Mouse (Mus musculus): ENCODE measurements around the gene Kank1. TPM values are rescaled to one million over a fixed set of nuclear protein-coding genes. Genes with fewer than 3 reads are reported as not detected.

Gene Kank1
- polyA plus RNA-seq, 1 experiment, result 6.3 TPM

DNA sequence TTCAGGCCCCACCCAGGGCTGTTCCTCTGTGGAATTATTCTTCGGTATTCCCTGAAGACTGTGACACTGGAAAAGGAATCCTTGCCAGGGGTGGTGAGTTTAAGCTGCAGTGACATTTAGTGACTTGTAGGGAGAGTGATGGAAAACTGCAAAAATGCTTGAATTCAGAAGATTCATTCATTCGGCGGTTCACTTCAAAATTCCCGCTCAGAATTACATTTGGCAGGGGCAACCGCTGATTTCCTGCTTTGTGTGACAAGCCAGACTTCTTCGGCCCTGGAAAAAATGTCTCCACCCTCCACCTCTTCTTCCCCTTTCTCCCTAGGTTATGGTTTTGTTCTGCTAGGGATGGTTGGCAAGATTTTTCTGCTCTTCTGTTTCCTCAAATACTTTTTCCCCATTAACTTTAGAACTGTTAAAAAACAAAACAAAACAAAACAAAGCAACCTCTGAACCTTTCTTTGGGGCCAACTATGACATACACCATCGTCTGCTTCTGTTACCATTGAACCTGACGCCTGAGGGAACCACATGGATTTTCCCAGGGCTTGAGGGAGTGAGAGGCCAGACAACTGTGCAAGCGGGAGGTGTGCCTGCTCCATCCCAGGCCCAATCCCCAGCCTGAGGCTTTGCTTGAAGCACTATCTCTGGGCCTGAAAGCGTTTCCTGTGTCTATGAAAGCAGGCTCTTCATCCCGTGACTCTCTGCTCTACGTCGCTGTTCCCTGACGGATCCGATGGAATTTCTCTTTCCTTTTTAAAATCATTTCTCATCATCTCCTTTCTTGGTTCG, 150.1 kb downstream of the Kank1 start:
- 80% methylated on average over 16 of the region's 16 CpGs for WGBS
- no peak for TF ChIP-seq CTCF (IDR thresholded peaks at IDR 0.05; ENCODE audit: extremely low read depth, insufficient read length, insufficient replicate concordance, low read depth, low read length)
- TF ChIP-seq POLR2A (IDR thresholded peaks at IDR 0.05; ENCODE audit: low read depth, low read length), result no peak
- no peak overlapping the region for H3K27ac ChIP-seq (ENCODE audit: insufficient read depth, low read depth, low read length)

GRCm38 (mm10) chr19:25387902-25388301, 151.1 kb downstream of the Kank1 start:
- TF ChIP-seq CTCF (IDR thresholded peaks at IDR 0.05; ENCODE audit: extremely low read depth, insufficient read length, insufficient replicate concordance, low read depth, low read length) (no peak), POLR2A (IDR thresholded peaks at IDR 0.05; ENCODE audit: low read depth, low read length) (no peak)
- 95% methylated on average over 18 of the region's 18 CpGs for WGBS
- H3K4me1 ChIP-seq (ENCODE audit: control insufficient read depth, insufficient read depth, insufficient read length, low read length), result peaks cover 6% of the 10 kb centered on the region; the same call in 1 of the 2 replicates
- H3K27ac ChIP-seq (ENCODE audit: insufficient read depth, low read depth, low read length), result no peak overlapping the region
- H3K27me3 ChIP-seq (ENCODE audit: control insufficient read depth, insufficient read depth, low read length), result no peaks in the 10 kb centered on the region
- H3K36me3 ChIP-seq (ENCODE audit: control insufficient read depth, insufficient read depth, low read length), result no peaks in the 10 kb centered on the region
- no peak overlapping the region for H3K4me3 ChIP-seq (ENCODE audit: low read depth, low read length)

More for the DNA sequence above, 150.1 kb downstream of the Kank1 start:
- Histone ChIP-seq H3K36me3 (ENCODE audit: control insufficient read depth, insufficient read depth, low read length) (no peaks in the 10 kb centered on the region), H3K4me1 (ENCODE audit: control insufficient read depth, insufficient read depth, insufficient read length, low read length) (peaks cover 10% of the 10 kb centered on the region; the same call in 1 of the 2 replicates), H3K4me3 (ENCODE audit: low read depth, low read length) (no peak overlapping the region), H3K27me3 (ENCODE audit: control insufficient read depth, insufficient read depth, low read length) (no peaks in the 10 kb centered on the region)

GRCm38 (mm10) chr19:25392135-25392534, 155.4 kb downstream of the Kank1 start:
- Histone ChIP-seq H3K4me3 (ENCODE audit: low read depth, low read length) (no peak overlapping the region), H3K27me3 (ENCODE audit: control insufficient read depth, insufficient read depth, low read length) (no peaks in the 10 kb centered on the region), H3K36me3 (ENCODE audit: control insufficient read depth, insufficient read depth, low read length) (no peaks in the 10 kb centered on the region), H3K4me1 (ENCODE audit: control insufficient read depth, insufficient read depth, insufficient read length, low read length) (no peaks in the 10 kb centered on the region), H3K27ac (ENCODE audit: insufficient read depth, low read depth, low read length) (no peak overlapping the region)
- 93% methylated on average over 11 of the region's 11 CpGs for WGBS
- no peak for TF ChIP-seq POLR2A (IDR thresholded peaks at IDR 0.05; ENCODE audit: low read depth, low read length)
- no peak for TF ChIP-seq CTCF (IDR thresholded peaks at IDR 0.05; ENCODE audit: extremely low read depth, insufficient read length, insufficient replicate concordance, low read depth, low read length)

- peak overlapping the region; percentile 21 for H3K27ac ChIP-seq (ENCODE audit: insufficient read depth, low read depth, low read length)
- TF ChIP-seq POLR2A (IDR thresholded peaks at IDR 0.05; ENCODE audit: low read depth, low read length), result no peak
- TF ChIP-seq CTCF (IDR thresholded peaks at IDR 0.05; ENCODE audit: extremely low read depth, insufficient read length, insufficient replicate concordance, low read depth, low read length), result no peak
- H3K4me1 ChIP-seq (ENCODE audit: control insufficient read depth, insufficient read depth, insufficient read length, low read length), result no peaks in the 10 kb centered on the region
- H3K4me3 ChIP-seq (ENCODE audit: low read depth, low read length), result no peak overlapping the region
- WGBS, result 68% methylated on average over 10 of the region's 10 CpGs
- no peaks in the 10 kb centered on the region for H3K27me3 ChIP-seq (ENCODE audit: control insufficient read depth, insufficient read depth, low read length)
- H3K36me3 ChIP-seq (ENCODE audit: control insufficient read depth, insufficient read depth, low read length), result no peaks in the 10 kb centered on the region
Observed at GRCm38 (mm10) chr19:25395035-25395434, 158.3 kb downstream of the Kank1 start.

- H3K4me3 ChIP-seq (ENCODE audit: low read depth, low read length), result no peak overlapping the region
- no peak overlapping the region for H3K27ac ChIP-seq (ENCODE audit: insufficient read depth, low read depth, low read length)
- H3K27me3 ChIP-seq (ENCODE audit: control insufficient read depth, insufficient read depth, low read length), result no peaks in the 10 kb centered on the region
- WGBS, result 84% methylated on average over 6 of the region's 6 CpGs
- H3K4me1 ChIP-seq (ENCODE audit: control insufficient read depth, insufficient read depth, insufficient read length, low read length), result no peaks in the 10 kb centered on the region
- TF ChIP-seq POLR2A (IDR thresholded peaks at IDR 0.05; ENCODE audit: low read depth, low read length) (no peak), CTCF (IDR thresholded peaks at IDR 0.05; ENCODE audit: extremely low read depth, insufficient read length, insufficient replicate concordance, low read depth, low read length) (no peak)
- H3K36me3 ChIP-seq (ENCODE audit: control insufficient read depth, insufficient read depth, low read length), result no peaks in the 10 kb centered on the region
Observed at GRCm38 (mm10) chr19:25396709-25397266, 160.0 kb downstream of the Kank1 start.

- Histone ChIP-seq H3K27ac (ENCODE audit: insufficient read depth, low read depth, low read length) (no peak overlapping the region), H3K4me1 (ENCODE audit: control insufficient read depth, insufficient read depth, insufficient read length, low read length) (no peaks in the 10 kb centered on the region), H3K27me3 (ENCODE audit: control insufficient read depth, insufficient read depth, low read length) (no peaks in the 10 kb centered on the region), H3K4me3 (ENCODE audit: low read depth, low read length) (no peak overlapping the region), H3K36me3 (ENCODE audit: control insufficient read depth, insufficient read depth, low read length) (no peaks in the 10 kb centered on the region)
- TF ChIP-seq POLR2A (IDR thresholded peaks at IDR 0.05; ENCODE audit: low read depth, low read length) (no peak), CTCF (IDR thresholded peaks at IDR 0.05; ENCODE audit: extremely low read depth, insufficient read length, insufficient replicate concordance, low read depth, low read length) (no peak)
- whole genome bisulfite sequencing, result 45% methylated on average over 9 of the region's 9 CpGs
Observed at GRCm38 (mm10) chr19:25399511-25400211, 162.9 kb downstream of the Kank1 start.
